Mouse (Mus musculus) embryonic fibroblast, embryonic 13.5 days (primary cell): ENCODE results near the gene Prkcq.

Experiments
- CTCF ChIP-seq: IDR thresholded peaks from 2 replicates; pipeline ENCODE4 v1.5.1; 2011; ENCODE audit warnings: mild to moderate bottlenecking, control low read depth, low read length, moderate library complexity, borderline replicate concordance; ENCODE audit not compliant: insufficient read depth
- POLR2A ChIP-seq: IDR thresholded peaks from 2 replicates; pipeline ENCODE4 v1.6.1; 2011; ENCODE audit warnings: low read depth, mild to moderate bottlenecking, control low read depth, low read length, moderate library complexity

DNA sequence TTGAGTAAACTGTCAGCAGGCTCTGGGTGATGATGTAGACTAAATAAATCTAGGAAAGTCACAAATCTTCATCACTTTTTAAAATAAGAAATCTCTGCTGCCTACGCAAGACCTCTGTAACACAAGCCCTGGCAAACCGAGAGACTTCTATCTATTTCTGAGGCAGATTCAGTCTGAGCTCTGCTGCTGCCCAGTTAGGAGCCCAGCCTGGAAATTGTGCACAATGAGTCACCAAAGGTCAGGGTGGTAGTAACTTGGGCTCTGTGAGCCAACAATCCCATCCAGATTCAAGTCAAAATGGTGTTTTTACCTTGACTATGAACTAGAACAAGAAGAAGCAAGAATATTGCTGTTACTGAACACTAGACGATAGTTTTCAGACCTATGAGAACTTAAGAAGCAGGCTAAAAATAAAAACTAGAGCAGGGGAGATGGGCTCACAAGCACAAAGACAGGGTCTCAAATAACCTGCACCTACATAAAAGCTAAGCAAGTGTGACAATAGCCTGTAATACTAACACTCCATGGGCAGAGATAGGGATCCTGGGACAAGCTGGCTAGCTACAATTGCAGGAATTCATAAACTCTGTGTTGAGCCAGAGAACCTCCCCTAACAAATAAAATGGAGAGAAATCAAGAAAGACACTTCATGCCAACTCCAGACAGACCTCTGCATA, 53.0 kb downstream of the Prkcq start:
- no peak for TF ChIP-seq POLR2A
- TF ChIP-seq CTCF = no peak
